Mouse (Mus musculus) left cerebral cortex, adult 9 months (tissue): ENCODE data around the gene Tbcd.

Source experiments
- DNase-seq, 2 experiments: peaks; one replicate each; pipeline ENCODE4 v3.0.0; 2022; ENCODE audit warnings: low spot score in 2 of 2

The Tbcd gene

DNA sequence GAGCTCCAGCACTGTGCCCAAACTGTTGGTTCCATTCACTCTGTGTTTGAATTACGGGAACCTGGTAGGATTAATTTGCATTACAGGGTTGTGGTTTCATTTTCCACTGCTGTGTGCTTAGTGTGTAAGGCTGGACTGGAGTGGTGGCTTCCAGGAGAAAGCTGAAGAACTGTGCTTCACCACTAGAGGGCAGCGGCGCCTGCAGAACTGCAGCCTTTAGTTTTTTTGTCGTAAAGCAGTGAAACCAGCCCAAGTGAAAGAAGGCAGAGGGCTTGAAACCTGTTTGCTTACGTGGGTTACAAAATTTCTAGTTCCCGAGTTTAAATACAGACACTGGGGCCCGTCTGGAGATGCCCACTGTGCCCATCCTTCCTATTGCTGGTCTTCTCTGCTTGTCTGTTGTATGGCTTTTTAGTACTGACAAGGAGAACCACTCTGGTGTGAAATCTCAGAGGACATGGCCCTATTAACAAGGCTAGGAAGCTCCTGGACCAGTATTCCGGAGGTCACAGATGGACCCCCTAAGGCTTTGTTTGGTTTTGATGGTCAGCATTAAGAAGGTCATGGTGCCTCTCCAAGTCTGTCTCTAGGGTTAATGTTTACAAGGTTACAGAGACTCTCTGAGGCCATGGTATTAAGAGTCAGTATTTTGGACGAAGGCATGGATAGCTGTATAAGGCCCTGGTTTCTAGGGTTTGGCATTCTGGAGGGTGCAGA, 24.1 kb downstream of the Tbcd start:
- peak in 1 of 2 experiments; percentile 68 for DNase-seq

DNA sequence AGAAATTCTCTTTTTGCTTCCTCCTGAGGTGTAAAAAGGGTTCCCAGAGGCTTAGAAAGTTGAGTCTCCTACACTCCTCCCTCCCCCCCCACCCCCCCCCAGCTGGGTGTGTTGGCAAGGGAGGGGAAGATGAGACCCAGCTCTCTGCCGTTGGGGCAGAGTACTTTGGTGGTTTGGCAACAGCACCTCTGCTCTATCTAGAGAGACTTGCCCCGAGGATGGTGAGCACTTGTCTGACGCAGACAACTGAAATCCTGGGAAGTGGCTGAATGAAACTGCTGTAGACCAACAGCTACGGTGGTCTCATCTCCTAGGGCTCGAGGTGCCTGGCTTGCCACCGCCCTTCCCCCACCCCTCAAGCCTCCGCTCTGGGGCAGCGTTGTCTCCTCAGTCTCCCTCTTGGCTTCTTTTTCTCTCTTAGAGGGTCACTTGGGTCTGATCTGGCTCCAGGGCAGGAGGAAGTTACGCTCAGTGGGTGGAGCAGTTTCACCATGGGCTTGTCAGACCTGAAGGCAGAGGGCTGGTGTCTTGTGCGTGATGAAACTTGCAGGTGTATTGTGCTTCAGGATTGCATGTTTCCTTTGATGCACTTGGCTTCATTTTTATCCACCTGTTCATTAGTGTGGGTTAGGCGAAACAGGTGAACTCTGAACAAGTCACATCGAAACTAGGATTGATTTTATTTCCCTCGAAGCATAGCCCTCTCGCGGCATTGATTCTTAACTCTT, 27.9 kb downstream of the Tbcd start:
- DNase-seq: no peak

DNA sequence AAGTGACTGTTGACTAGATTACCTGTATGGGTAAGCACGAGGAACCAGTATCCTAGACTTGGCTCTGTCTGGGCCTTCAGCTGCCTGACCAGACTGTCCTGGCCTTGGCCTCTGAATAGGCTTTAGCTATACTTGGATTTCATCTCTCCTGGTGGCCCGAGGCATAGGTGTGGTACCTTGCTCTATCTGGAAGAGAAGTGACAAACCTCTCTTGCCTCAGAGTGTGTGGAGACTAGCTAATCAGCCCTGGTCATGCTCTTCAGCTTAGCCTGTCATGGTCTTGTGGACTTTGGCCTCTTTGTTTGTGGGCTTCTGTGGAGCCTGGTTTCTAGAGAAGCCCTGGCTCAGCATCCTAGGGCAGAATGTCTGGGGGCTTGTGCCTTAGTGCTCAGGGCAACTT, 29.4 kb downstream of the Tbcd start:
- DNase-seq: no peak

DNA sequence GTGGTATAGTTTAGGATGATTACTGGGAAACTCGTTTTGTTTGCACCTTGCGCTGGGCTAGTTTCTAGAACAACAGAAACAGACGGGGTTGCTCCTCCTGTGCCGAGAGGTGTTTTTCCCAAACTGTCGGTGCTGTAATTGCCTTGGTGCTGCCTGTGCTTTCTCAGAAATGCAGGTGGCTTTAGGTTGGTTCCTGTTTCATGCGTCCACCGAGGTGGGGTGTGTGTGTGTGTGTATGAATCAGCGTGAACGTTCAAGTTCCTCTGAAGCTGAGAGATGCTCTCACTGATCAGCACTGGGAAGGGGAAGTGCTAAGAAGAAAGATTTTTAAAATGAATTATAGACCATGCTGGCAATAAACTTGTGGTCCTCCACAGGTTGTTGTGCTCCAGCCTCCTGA, 34.1 kb downstream of the Tbcd start:
- no peak for DNase-seq

DNA sequence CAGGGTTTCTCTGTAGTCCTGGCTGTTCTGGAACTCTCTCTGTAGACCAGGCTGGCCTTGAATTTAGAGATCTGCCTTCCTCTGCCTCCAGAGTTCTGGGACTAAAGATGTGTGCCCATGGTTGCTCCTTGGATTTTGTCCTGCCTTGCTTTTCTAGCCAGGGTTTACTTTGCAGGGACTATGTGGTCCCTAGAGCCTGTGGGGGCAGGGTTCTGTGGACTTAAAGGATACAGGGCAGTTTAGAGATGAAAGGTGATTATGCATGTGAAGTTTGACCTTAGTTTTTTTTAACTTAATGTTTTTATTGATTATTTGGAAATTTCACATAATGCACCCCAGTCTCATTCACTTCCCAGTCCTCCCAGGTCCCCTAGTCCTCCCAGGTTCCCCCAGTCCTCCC, 38.9 kb downstream of the Tbcd start:
- DNase-seq: no peak

DNA sequence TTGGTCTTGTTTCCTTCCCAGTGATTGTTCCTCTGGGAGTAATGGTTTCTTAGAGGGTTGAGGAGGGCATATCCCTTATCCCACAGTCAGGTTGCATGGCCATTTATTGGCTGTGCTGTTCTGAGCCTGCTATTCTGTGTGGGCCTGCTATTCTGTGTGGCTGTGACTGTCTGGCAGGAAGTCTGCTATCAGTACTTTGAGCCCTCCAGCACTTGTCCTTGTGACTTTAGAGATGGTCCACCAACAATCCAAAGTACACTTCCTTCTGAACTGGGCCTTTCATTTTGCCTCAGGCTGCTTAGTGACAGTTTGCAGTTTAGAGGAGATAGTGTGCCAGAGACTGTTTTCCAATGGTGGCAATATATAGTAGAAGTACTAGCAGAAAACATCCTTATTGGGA, 48.8 kb downstream of the Tbcd start:
- DNase-seq: no peak

DNA sequence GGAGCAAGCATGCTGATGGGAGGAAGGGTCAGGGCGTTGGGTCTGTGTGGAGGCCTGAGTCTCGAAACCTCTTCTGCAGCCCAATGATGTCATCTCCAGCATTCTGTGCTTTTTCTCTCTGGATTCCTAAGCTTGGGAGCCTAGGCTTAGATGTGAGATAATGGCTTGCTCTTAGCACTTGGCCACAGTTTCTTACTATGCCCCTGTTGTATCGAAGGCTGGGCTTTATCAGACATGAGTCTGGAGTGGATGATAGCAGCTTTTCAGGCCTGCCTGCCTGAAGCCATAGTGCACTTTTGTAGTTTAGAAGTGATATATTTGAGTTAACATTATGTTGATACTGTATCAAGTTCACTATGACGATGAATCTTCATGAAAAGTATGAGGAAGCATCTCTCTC, 49.8 kb downstream of the Tbcd start:
- no peak for DNase-seq

DNA sequence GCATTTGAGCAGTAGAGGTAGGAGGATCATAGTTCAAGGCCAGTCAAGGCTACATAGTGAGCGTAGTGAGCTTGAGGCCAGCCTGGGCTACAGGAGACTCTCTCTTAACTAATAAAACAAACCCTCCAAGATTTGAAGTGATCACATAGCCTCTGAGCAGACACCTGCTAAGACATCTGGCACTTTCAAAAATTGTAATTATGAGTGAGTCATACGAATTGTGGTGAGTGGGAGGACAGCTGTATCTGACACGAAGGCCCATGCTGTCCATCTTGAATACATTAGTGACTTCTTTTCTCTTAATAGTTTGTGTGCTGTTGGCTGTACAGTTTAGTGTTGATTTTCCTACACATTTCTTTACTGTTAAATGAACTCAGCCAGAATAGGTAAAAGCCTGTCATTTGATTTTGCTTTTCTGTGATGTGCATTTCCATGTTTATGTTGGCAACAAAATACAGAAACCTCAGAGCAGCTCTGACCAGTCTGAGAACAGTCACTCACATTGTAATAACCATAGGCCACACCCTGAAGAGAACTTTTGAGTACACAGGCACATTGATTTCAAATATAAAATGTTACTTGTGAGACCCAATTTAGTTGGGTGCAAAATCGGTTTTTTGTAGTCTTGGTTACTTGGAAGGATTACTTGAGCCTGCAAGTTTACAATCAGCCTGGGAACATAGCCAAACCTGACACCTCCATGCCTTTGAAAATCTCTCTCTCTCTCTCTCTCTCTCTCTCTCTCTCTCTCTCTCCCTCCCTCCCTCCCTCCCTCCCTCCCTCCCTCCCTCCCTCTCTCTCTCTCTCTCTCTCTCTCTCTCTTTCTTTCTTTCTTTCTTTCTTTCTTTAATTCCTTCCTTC, 50.5 kb downstream of the Tbcd start:
- DNase-seq: no peak

DNA sequence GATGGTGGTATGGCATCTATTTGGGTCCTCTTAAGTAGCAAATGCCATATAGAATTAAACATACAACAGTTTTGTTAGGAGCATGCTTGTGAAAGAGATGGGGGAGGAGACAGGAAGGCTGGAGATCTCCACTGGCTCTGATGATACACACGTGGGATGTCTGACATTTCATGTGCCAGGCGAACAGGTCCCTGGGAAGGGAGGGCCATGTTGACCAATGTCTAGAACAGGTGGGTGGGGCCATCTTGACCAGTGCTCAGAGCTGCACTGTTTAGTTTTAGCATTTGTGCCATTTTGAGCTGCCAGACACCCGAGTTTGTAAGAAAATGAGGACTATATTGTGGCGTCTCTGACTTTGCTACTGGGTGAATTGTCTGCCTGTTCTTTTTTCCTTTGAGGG, 56.7 kb downstream of the Tbcd start:
- no peak for DNase-seq

DNA sequence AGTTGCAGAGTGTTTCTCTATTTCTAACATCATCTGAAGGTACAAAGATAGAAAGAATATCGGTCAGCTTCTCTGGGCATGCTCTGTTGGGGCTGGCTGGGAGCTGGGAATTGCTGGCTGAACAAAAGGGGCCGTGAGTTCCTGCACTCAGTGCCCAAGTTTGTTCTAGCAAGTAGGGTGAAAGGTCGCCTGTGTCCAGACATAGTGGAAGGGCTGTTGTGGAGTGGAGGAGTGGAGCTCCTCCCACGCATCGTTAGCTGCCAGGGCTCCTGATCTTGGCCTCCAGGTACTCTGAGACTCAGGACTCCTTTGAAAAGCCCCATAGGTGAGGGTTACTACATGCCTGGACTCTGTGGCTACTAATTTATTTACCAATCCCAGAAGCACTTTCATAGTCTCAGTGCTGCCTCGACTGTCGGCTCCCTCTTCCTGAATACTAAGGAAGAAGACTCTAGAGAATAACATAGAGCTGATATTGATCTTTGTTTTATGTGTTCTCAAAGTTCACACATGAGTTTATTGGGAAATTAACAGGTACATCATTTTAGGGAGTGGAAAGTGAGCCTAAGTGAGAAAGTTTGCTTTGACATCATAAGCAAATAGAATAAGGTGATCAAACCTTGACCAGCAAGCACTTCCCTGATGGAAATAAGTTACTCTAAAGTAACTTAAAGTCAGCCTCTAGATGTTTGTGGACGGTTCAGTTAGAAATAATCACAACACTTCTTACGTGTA, 58.9 kb downstream of the Tbcd start:
- DNase-seq: no peak

DNA sequence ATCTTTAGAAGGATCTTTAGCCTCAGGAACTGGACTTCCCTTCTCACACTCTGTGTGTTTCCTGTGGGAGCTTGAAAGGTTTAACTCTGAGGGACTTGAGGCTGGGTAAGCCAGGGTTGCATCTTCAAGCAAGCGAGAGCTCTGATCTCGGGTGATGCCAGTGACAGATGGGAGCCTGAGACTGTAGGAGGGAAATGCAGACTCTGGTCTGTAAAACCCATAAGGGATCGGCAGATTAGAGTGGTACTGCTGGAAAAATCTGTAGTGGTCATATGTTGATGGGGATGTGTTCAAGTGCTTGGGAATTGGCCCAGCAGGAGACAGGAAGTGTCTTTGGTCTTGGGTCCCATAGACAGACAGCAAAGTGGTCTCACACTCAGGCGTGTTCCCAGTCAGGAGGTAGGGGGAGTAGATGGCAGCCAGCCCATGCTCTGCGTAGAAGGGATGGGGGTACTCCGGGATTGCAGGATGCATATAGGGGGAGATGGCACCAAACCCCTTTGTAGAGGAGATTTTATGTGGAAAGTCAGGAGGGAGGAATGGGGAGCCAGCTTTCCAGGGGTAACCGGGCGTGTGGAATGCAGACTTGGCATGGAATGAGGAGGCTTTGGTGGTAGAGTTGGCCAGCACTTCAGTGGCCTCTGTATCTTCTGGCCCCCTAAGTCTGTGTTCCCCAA, 61.3 kb downstream of the Tbcd start:
- DNase-seq: peak in 1 of 2 experiments; percentile 32

DNA sequence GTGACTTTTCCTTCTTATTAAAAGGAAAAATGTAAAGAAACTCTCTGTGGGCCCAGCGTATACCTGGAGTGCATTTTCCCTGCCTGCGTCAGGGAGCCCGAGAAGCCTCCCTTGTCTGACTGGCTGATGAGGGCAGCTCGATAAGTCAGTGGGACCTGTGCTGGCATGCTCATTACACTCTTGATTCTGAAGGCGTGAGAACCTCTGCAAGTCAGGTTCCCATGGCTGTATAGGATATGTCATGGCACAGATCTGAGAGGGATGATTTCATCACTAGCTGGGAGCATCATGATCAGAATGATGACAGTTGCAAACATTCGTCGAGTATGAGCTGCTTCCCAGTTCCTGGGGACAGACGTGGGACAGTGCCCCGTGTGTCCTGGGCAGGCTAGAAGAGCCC, 64.2 kb downstream of the Tbcd start:
- no peak for DNase-seq

DNA sequence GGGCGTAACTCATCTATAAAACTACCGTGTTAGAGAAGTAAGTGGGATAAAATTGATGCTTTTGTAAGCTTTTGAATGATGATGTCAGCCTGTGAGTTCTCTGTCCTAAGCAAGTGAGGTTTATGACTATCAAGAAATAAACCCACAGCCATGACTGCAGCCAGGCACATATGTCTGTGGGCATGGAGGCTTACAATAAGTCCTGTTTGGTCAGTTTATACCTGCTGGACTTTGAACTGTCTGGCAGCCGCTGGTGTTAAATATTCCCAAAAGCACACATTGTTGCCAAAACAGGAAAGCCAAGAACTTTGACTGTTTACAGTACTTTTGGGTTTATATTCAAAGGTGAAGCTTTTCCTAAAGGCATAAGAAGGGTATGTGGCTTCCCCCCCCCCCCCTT, 65.2 kb downstream of the Tbcd start:
- DNase-seq: no peak

DNA sequence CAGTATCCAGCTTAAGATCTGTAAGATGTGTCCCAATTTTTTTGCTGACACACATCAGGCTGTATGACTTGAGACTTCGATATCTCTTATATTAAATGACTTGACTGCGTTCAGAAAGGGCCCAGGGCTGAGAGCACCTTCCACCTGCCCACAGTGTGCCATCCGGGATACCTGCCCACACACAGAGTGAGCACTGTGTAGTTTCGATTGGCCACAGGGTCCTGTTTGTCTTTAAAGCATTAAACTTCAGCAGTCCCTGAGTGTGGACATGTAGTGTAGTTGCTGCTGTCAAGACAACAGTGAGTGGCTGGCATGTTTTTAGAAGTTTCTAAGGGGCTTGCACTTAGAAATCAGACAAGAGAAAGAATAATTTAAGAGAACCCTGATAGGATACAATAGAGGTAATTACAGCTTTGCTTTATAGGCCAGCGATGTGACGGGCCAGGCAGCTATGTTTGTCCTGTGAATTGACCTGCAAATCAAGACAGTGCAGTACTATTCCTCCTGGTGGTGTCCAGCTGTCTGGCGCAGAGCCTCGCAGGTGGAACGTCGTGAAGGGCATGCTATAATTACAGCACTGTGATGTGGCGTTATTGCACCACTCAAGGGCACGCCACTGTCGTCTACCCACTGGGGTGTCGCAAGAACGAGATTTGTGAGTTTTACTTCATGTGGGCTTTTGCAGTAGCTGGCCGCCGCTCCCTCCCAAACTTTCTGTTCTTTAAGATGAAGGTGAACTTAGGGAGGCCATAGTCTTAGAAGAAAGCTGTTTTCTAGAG, 66.1 kb downstream of the Tbcd start:
- no peak for DNase-seq

DNA sequence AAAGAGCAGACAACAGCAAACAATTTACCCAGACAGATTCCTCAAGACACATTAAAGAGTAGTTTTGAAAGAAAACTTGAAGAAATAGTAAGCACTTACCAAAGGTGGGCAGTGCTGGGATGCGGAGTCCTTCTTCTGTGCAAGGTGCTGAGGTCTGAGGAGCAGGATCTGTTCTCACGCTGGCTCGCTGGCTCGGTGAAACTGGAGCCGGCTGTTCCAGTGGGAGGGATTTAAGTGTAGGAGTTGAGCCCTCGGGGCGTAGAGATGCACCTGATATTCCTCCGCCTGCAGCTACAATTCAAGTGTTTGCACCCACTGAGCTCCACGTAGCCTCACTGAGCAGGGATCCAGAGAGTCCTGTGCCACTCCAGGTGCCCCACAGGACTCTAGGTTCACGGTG, 67.4 kb downstream of the Tbcd start, which contains the start of gene Zfp750:
Gene Zfp750 (minus strand): TSS at position 203 of the 400 bp plus-strand sequence.
- DNase-seq: peak in 1 of 2 experiments; percentile 23

DNA sequence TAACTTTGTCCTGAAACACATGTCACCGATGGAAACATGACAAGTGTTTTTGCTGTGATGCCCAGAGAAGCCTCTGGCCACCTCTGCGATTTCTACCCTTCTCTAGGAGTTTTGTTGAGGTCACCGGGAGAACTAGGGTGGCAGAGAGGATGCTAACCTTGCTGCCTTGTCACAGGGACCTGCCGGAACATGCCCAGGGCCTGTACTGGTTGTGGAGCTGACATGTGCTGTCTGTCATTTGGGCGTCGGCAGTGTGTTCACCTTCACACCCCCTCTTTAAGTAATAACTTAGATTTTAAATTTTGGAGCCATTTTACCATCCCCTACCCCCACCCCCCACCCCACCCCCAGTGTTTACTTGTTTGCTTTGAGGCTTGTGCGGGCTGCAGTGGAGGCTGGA, 68.0 kb downstream of the Tbcd start:
- no peak for DNase-seq

DNA sequence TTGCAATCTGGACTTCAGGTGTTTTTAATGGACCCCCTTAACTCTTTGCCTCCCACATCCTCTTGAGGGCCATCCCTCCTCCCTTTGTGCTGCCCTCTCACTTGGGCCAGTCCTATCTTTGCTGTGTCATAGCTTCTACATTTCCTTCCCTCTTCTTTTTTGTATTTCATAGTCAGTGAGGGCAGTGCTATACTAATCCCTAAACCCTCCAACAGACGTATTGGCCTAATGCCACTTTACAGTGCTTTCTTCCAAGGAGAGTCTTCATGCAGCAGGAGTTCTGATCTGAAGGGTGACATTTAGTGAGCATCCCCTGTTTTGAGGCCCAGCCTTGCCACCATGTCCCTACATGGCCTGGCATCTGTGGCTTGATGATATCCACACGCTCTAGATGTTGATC, 69.0 kb downstream of the Tbcd start:
- no peak for DNase-seq

DNA sequence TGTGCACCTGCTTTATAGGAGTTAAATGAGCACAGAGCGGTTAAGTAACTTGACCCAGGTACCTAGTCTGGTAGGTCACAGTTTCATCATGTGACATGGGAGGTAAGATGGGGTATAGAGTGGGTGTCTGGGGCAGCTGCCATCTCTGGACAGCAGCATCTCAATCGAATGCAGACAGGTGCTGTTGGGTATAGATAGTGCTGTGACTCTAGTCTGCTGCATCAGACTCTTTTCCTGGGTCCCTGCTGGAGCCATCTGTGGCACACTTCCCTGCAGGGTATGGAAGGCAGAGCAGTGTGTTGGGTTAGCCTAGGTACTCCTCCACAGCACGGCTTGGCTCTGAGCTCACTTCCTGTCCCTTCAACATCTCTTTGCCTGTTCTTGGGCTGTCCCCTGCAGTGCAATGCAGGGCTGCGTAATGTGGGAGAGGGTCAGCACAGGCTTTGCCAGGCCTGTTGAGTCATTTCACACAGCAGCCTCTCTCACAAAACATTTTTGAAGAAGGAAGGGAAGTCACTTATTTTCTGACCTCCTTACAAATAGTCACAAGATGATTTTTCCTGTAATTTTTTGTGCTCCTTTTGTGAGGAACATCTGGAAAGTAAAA, 70.5 kb downstream of the Tbcd start:
- DNase-seq: no peak

DNA sequence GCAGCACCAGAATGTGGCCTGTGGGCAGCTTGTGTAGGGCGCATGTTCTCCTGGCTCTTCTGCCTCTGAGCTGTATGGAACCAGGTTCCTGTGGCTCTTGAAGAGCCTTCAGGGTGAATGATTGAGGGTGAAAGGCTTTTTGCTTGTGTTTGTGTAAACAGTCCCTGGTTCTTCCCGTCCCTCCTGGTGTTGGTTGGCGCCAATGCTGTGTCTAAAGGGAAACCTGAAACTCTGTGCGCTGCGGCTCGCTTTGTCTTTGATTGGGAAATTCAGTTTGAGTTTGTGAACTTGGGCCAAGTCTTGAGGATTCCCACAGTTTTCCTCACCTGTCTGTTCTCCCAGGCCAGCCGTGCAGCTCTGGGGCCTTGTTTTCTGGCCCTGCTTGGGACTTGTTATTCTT, 72.4 kb downstream of the Tbcd start:
- no peak for DNase-seq

DNA sequence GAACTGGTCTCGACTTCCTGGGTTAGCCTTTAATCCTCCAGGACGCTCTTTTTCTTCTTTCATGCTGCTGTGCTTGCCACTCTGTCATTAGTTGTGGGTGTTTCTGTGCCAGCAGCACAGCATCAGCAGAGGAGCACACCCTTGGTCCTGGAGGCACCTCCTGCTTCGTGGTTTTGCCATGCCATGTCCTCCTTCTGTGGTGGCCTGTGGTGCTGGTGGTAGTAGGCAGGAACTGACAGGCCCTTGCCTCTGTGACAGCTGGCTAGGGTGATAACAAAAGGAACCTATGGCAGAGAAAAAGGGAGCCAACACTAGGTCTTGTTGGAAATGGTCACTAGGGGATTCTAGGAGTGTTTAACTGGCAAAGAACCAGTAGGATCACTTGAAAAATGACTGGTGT, 78.0 kb downstream of the Tbcd start:
- DNase-seq: no peak
